Mouse (Mus musculus) limb, embryonic 11.5 days (tissue): Measurements from ENCODE around the gene Ppt2. TPM values are rescaled to one million over a fixed set of nuclear protein-coding genes. Genes with fewer than 3 reads are reported as not detected.

Source experiments
- polyA plus RNA-seq: library from polyadenylated mRNA; unstranded; fragments of >200 nt; fragmentation: Nextera tagmentation; extraction: Ambion mirVana; gene quantifications from 2 replicates; pipeline ENCODE4 v1.2.1, GENCODE M21; 2014

Gene Ppt2
- polyA plus RNA-seq, 1 experiment from 2014 or later, result 26.1 TPM

Other genes with a start within 250 kb of the Ppt2 start
- 0.70 and 0.73 TPM in 2 replicates for gene BC051142, start 229.7 kb downstream of the Ppt2 start, polyA plus RNA-seq
- not detected in 2 replicates for gene Btnl4, start 151.2 kb downstream of the Ppt2 start, polyA plus RNA-seq
- not detected in 2 replicates for gene Btnl6, start 111.2 kb downstream of the Ppt2 start, polyA plus RNA-seq
- gene Notch4, start 64.2 kb downstream of the Ppt2 start, polyA plus RNA-seq, result 5.2 and 7.7 TPM in 2 replicates
- gene Gpsm3, start 38.7 kb downstream of the Ppt2 start, polyA plus RNA-seq, result 4.0 and 4.7 TPM in 2 replicates
- gene Pbx2, start 37.2 kb downstream of the Ppt2 start, polyA plus RNA-seq, result 21.5 and 22.0 TPM in 2 replicates
- gene Ager, start 30.6 kb downstream of the Ppt2 start, polyA plus RNA-seq, result 1.3 and 2.7 TPM in 2 replicates
- gene Rnf5, start 24.8 kb downstream of the Ppt2 start, polyA plus RNA-seq, result 111 TPM in 2 replicates
- 58.2 and 74.8 TPM in 2 replicates for gene Agpat1, start 24.2 kb downstream of the Ppt2 start, polyA plus RNA-seq
- 2.8 and 3.5 TPM in 2 replicates for gene Egfl8, start 12.5 kb downstream of the Ppt2 start, polyA plus RNA-seq
- 0.17 and 0.20 TPM in 2 replicates for gene Prrt1, start 1.0 kb upstream of the Ppt2 start, polyA plus RNA-seq
- gene Fkbpl, start 16.3 kb upstream of the Ppt2 start, polyA plus RNA-seq, result 13.1 and 19.3 TPM in 2 replicates
- 63.4 and 71.4 TPM in 2 replicates for gene Atf6b, start 18.6 kb upstream of the Ppt2 start, polyA plus RNA-seq
- not detected in 2 replicates for gene Tnxb, start 42.0 kb upstream of the Ppt2 start, polyA plus RNA-seq
- not detected in 2 replicates for gene C4b, start 115.4 kb upstream of the Ppt2 start, polyA plus RNA-seq
- gene Cyp21a1, start 176.1 kb upstream of the Ppt2 start, polyA plus RNA-seq, result not detected in 2 replicates
- gene Stk19, start 208.4 kb upstream of the Ppt2 start, polyA plus RNA-seq, result 20.5 and 21.2 TPM in 2 replicates
- 72.4 and 74.6 TPM in 2 replicates for gene Dxo, start 208.5 kb upstream of the Ppt2 start, polyA plus RNA-seq
- 43.2 and 49.0 TPM in 2 replicates for gene Skiv2l, start 221.7 kb upstream of the Ppt2 start, polyA plus RNA-seq
- gene Nelfe, start 221.9 kb upstream of the Ppt2 start, polyA plus RNA-seq, result 152 TPM in 2 replicates
- gene Cfb, start 234.0 kb upstream of the Ppt2 start, polyA plus RNA-seq, result 1.6 and 2.6 TPM in 2 replicates